Mouse (Mus musculus) testis, adult 2 months (tissue): ENCODE measurements around the gene Crtc1.

Experiments
- CTCF ChIP-seq: fragments of 200-500 bp; IDR thresholded peaks from 2 replicates; pipeline ENCODE4 v1.5.1; 2012; ENCODE audit warnings: low read depth, mild to moderate bottlenecking, inconsistent platforms, low read length, moderate library complexity; ENCODE audit not compliant: control insufficient read depth, insufficient read depth, insufficient replicate concordance
- POLR2A ChIP-seq: fragments of 200-500 bp; IDR thresholded peaks from 2 replicates; pipeline ENCODE4 v1.6.1; 2012; ENCODE audit warnings: low read depth, mild to moderate bottlenecking, inconsistent platforms, low read length, moderate library complexity; ENCODE audit not compliant: control insufficient read depth

GRCm38 (mm10) chr8:70373397-70374317, 65.7 kb downstream of the Crtc1 start, which contains the start of gene Comp:
- no peak for TF ChIP-seq CTCF
- TF ChIP-seq POLR2A: no peak
